Mouse (Mus musculus) forebrain, embryonic 13.5 days (tissue): ENCODE results near the gene Dmxl2. TPM values are rescaled to one million over a fixed set of nuclear protein-coding genes. Genes with fewer than 3 reads are reported as not detected.

Source experiments
- ATAC-seq: fragments of 200-750 bp; cut with Nextera tagmentation; 2 replicates; pipeline ENCODE4 v1.8.0; 2017
- H3K27ac ChIP-seq: fragments of 300-500 bp; sonication (generic); 2 replicates; pipeline ENCODE4 v1.5.1; 2015; ENCODE audit warnings: inconsistent platforms, mild to moderate bottlenecking, moderate library complexity
- H3K27me3 ChIP-seq: fragments of 300-500 bp; sonication (generic); 2 replicates; pipeline ENCODE4 v1.6.1; 2015; ENCODE audit warnings: mild to moderate bottlenecking, inconsistent platforms
- H3K36me3 ChIP-seq: fragments of 300-500 bp; sonication (generic); 2 replicates; pipeline ENCODE4 v1.6.1; 2015; ENCODE audit warnings: mild to moderate bottlenecking, inconsistent platforms; ENCODE audit not compliant: poor library complexity, severe bottlenecking
- H3K4me1 ChIP-seq: fragments of 300-500 bp; sonication (generic); 2 replicates; pipeline ENCODE4 v1.6.1; 2015; ENCODE audit warnings: inconsistent platforms
- H3K4me2 ChIP-seq: fragments of 300-500 bp; sonication (generic); 2 replicates; pipeline ENCODE4 v1.6.1; 2015; ENCODE audit warnings: inconsistent platforms, mild to moderate bottlenecking, moderate library complexity
- H3K4me3 ChIP-seq: fragments of 300-500 bp; sonication (generic); 2 replicates; pipeline ENCODE4 v1.5.1; 2015; ENCODE audit warnings: mild to moderate bottlenecking, inconsistent platforms
- H3K9ac ChIP-seq: fragments of 300-500 bp; sonication (generic); 2 replicates; pipeline ENCODE4 v1.6.1; 2015; ENCODE audit warnings: mild to moderate bottlenecking, inconsistent platforms
- H3K9me3 ChIP-seq: fragments of 300-500 bp; sonication (generic); replicated peaks from 2 replicates; pipeline ENCODE4 v1.6.1; 2016; ENCODE audit warnings: inconsistent platforms
- WGBS: fragments of 180-500 bp; shearing (Covaris S2); methylation state at CpG from one replicate; pipeline ENCODE4 v1.1.7; 2015; 5-methylcytosine and 5-hydroxymethylcytosine counted together
- polyA plus RNA-seq: library from polyadenylated mRNA; unstranded; fragments of >200 nt; fragmentation: Nextera tagmentation; extraction: Ambion mirVana; gene quantifications from 2 replicates; pipeline ENCODE4 v1.2.1, GENCODE M21; 2015

Dmxl2 gene
- polyA plus RNA-seq, 1 experiment from 2014 or later, result 30.0 TPM

- H3K36me3 ChIP-seq, result no peaks in the 10 kb centered on the region
- H3K27ac ChIP-seq, result peak overlapping the region; percentile 84
- no peak for ATAC-seq
- H3K9me3 ChIP-seq, result no peaks in the 10 kb centered on the region
- H3K4me3 ChIP-seq, result no peak overlapping the region
- peaks cover 59% of the 10 kb centered on the region for H3K4me1 ChIP-seq
- H3K9ac ChIP-seq, result no peak overlapping the region
- H3K27me3 ChIP-seq, result no peaks in the 10 kb centered on the region
- WGBS, result 77% methylated on average over 2 of the region's 2 CpGs
- H3K4me2 ChIP-seq, result no peak overlapping the region
Measured at GRCm38 (mm10) chr9:54532926-54533325, 31.5 kb upstream of the Dmxl2 start.

GRCm38 (mm10) chr9:54531421-54531820 is 30.0 kb upstream of the Dmxl2 start:
- Histone ChIP-seq H3K27me3 (no peaks in the 10 kb centered on the region), H3K36me3 (no peaks in the 10 kb centered on the region)

GRCm38 (mm10) chr9:54530836-54531235 is 29.4 kb upstream of the Dmxl2 start:
- Histone ChIP-seq H3K4me1 (peaks cover 39% of the 10 kb centered on the region), H3K4me3 (no peak overlapping the region), H3K9ac (no peak overlapping the region), H3K27me3 (no peaks in the 10 kb centered on the region), H3K9me3 (no peaks in the 10 kb centered on the region), H3K4me2 (no peak overlapping the region), H3K36me3 (no peaks in the 10 kb centered on the region), H3K27ac (no peak overlapping the region)
- no peak for ATAC-seq
- WGBS, result 86% methylated on average over 6 of the region's 6 CpGs

More at GRCm38 (mm10) chr9:54531421-54531820, 30.0 kb upstream of the Dmxl2 start:
- H3K9ac ChIP-seq, result no peak overlapping the region
- no peak overlapping the region for H3K27ac ChIP-seq
- H3K9me3 ChIP-seq, result no peaks in the 10 kb centered on the region
- no peak overlapping the region for H3K4me2 ChIP-seq
- ATAC-seq, result no peak
- no peak overlapping the region for H3K4me3 ChIP-seq
- peaks cover 45% of the 10 kb centered on the region for H3K4me1 ChIP-seq

- Histone ChIP-seq H3K27me3 (no peaks in the 10 kb centered on the region), H3K4me1 (peaks cover 34% of the 10 kb centered on the region), H3K9ac (no peak overlapping the region), H3K27ac (no peak overlapping the region), H3K9me3 (no peaks in the 10 kb centered on the region), H3K4me2 (no peak overlapping the region), H3K36me3 (no peaks in the 10 kb centered on the region), H3K4me3 (no peak overlapping the region)
- no peak for ATAC-seq
- WGBS, result 54% methylated on average over 2 of the region's 2 CpGs
Measured at GRCm38 (mm10) chr9:54529950-54530349, 28.5 kb upstream of the Dmxl2 start.

- WGBS, result 80% methylated on average over 7 of the region's 7 CpGs
- Histone ChIP-seq H3K27me3 (no peaks in the 10 kb centered on the region), H3K9me3 (no peaks in the 10 kb centered on the region), H3K4me1 (peaks cover 13% of the 10 kb centered on the region), H3K9ac (no peak overlapping the region), H3K36me3 (no peaks in the 10 kb centered on the region), H3K4me3 (no peak overlapping the region), H3K27ac (no peak overlapping the region), H3K4me2 (no peak overlapping the region)
- no peak for ATAC-seq
Measured at GRCm38 (mm10) chr9:54527694-54528093, 26.3 kb upstream of the Dmxl2 start.

GRCm38 (mm10) chr9:54520286-54520685 is 18.9 kb upstream of the Dmxl2 start:
- Histone ChIP-seq H3K4me1 (no peaks in the 10 kb centered on the region), H3K9ac (no peak overlapping the region), H3K4me3 (no peak overlapping the region), H3K9me3 (no peaks in the 10 kb centered on the region), H3K4me2 (no peak overlapping the region), H3K36me3 (no peaks in the 10 kb centered on the region), H3K27ac (no peak overlapping the region), H3K27me3 (no peaks in the 10 kb centered on the region)
- no peak for ATAC-seq
- WGBS, result 88% methylated on average over 4 of the region's 4 CpGs

DNA sequence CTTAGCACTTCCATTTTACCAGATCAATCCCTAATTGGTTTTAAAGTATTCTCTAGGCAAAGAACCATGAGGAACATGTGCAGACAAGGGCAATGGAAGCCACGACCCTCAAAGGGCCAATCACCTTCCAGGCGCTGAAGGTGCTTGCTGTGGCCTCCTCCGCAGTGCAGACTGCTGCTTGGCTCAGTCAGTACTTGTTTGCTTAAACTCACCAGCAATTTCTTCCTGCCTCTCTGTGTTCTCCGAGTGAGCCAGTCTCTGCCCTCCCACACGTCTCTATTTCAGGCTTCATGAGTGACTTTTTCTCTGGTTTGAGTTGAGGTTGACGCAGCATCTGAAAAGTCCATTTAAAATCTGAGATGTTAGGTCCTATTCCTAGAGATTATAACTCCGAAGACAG is 17.5 kb upstream of the Dmxl2 start:
- no peak overlapping the region for H3K27ac ChIP-seq
- no peak overlapping the region for H3K4me3 ChIP-seq
- ATAC-seq, result no peak
- 70% methylated on average over 7 of the region's 7 CpGs for WGBS
- H3K9ac ChIP-seq, result no peak overlapping the region
- no peaks in the 10 kb centered on the region for H3K9me3 ChIP-seq
- H3K4me2 ChIP-seq, result no peak overlapping the region
- no peaks in the 10 kb centered on the region for H3K36me3 ChIP-seq
- no peaks in the 10 kb centered on the region for H3K4me1 ChIP-seq
- H3K27me3 ChIP-seq, result no peaks in the 10 kb centered on the region

GRCm38 (mm10) chr9:54515991-54516390 is 14.6 kb upstream of the Dmxl2 start:
- ATAC-seq, result no peak
- H3K4me2 ChIP-seq, result no peak overlapping the region
- H3K4me3 ChIP-seq, result no peak overlapping the region
- H3K27me3 ChIP-seq, result no peaks in the 10 kb centered on the region
- H3K9ac ChIP-seq, result no peak overlapping the region
- no peak overlapping the region for H3K27ac ChIP-seq
- no peaks in the 10 kb centered on the region for H3K4me1 ChIP-seq
- no peaks in the 10 kb centered on the region for H3K36me3 ChIP-seq
- 86% methylated on average over 2 of the region's 2 CpGs for WGBS
- H3K9me3 ChIP-seq, result no peaks in the 10 kb centered on the region

GRCm38 (mm10) chr9:54502873-54503272 is 1.4 kb upstream of the Dmxl2 start:
- ATAC-seq, result no peak
- 6% methylated on average over 12 of the region's 12 CpGs for whole genome bisulfite sequencing
- H3K4me3 ChIP-seq, result peak overlapping the region; percentile 86
- peaks cover 6% of the 10 kb centered on the region; the same call in 1 of the 2 replicates for H3K27me3 ChIP-seq
- H3K4me1 ChIP-seq, result peaks cover 28% of the 10 kb centered on the region
- H3K36me3 ChIP-seq, result no peaks in the 10 kb centered on the region
- H3K27ac ChIP-seq, result no peak overlapping the region
- no peaks in the 10 kb centered on the region for H3K9me3 ChIP-seq
- H3K4me2 ChIP-seq, result peak overlapping the region; percentile 77
- peak overlapping the region; percentile 30; the same call in 1 of the 2 replicates for H3K9ac ChIP-seq

- no peak for ATAC-seq
- Histone ChIP-seq H3K36me3 (no peaks in the 10 kb centered on the region), H3K4me3 (peak overlapping the region; percentile 86), H3K9me3 (no peaks in the 10 kb centered on the region), H3K4me1 (peaks cover 28% of the 10 kb centered on the region), H3K27me3 (peaks cover 6% of the 10 kb centered on the region; the same call in 1 of the 2 replicates), H3K9ac (peak overlapping the region; percentile 88), H3K27ac (0 out of 2 replicates have a peak overlapping the region, but pooled peaks have one; percentile 86), H3K4me2 (peak overlapping the region; percentile 77)
- 2% methylated on average over 13 of the region's 13 CpGs for WGBS
Measured at GRCm38 (mm10) chr9:54502111-54502495, 677 bp upstream of the Dmxl2 start.

- under 1% methylated on average over 42 of the region's 43 CpGs for WGBS
- Histone ChIP-seq H3K4me3 (peak overlapping the region; percentile 86), H3K36me3 (no peaks in the 10 kb centered on the region)
Measured at GRCm38 (mm10) chr9:54500832-54501452, 484 bp downstream of the Dmxl2 start.

DNA sequence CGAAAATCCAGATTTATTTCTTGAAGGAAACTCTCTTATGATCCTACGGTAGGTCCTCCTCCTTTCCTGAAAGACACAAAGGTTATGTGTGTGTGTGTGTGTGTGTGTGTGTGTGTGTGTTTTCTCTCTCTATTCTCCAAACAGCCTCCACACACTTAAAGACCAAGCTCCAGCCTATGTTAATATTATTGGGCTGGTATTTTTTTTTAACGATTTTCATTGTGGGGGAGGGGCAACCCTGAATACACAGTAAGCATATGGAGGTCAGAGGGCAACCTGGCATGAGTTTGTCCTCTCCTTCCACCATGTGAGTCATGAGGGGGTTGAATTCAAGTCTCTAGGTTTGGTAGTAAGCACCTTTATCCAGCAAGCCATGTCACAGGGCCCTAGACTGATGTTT is 1.6 kb downstream of the Dmxl2 start:
- peak overlapping the region; percentile 26; the same call in 1 of the 2 replicates for H3K9ac ChIP-seq
- H3K27ac ChIP-seq, result no peak overlapping the region
- H3K27me3 ChIP-seq, result peaks cover 6% of the 10 kb centered on the region; the same call in 1 of the 2 replicates
- H3K4me2 ChIP-seq, result peak overlapping the region; percentile 77
- H3K4me1 ChIP-seq, result peaks cover 28% of the 10 kb centered on the region
- ATAC-seq, result no peak
- H3K36me3 ChIP-seq, result no peaks in the 10 kb centered on the region
- 81% methylated on average over 3 of the region's 3 CpGs for WGBS
- peak overlapping the region; percentile 86; the same call in 1 of the 2 replicates for H3K4me3 ChIP-seq
- no peaks in the 10 kb centered on the region for H3K9me3 ChIP-seq

More at GRCm38 (mm10) chr9:54500832-54501452, 484 bp downstream of the Dmxl2 start:
- peaks cover 6% of the 10 kb centered on the region; the same call in 1 of the 2 replicates for H3K27me3 ChIP-seq
- H3K4me2 ChIP-seq, result peak overlapping the region; percentile 77
- peak overlapping the region; percentile 86 for H3K27ac ChIP-seq
- H3K9ac ChIP-seq, result peak overlapping the region; percentile 88
- peak; percentile 78 for ATAC-seq
- peaks cover 28% of the 10 kb centered on the region for H3K4me1 ChIP-seq
- no peaks in the 10 kb centered on the region for H3K9me3 ChIP-seq

GRCm38 (mm10) chr9:54499291-54499690 is 2.1 kb downstream of the Dmxl2 start:
- Histone ChIP-seq H3K27me3 (peaks cover 6% of the 10 kb centered on the region; the same call in 1 of the 2 replicates), H3K9me3 (no peaks in the 10 kb centered on the region), H3K27ac (no peak overlapping the region), H3K36me3 (no peaks in the 10 kb centered on the region), H3K9ac (no peak overlapping the region), H3K4me3 (no peak overlapping the region), H3K4me1 (peaks cover 28% of the 10 kb centered on the region), H3K4me2 (peak overlapping the region; percentile 77; the same call in 1 of the 2 replicates)
- 87% methylated on average over 6 of the region's 6 CpGs for WGBS
- no peak for ATAC-seq
